Mouse (Mus musculus): ENCODE results near the gene Ahcyl1.

DNA sequence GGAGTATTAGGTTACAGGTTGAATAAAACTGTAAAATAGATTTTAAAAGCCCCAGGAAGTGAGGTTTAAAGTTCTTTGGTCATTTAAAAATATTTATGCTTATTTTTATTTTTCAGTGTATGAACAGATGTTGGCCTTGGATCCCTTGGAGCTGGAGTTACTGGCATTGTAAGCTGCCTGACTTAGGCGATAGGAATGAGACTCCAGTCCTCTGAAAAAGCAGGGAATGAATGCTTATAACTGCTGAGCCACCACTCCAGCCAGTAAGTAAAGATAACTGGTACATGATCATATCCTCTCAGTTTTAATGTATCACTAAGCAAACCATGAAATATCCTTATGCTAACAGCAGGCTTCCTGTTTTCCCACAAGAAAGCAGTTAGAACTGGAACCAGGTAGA is 8.1 kb downstream of the Ahcyl1 start:
- TF ChIP-seq POLR2A (IDR thresholded peaks at IDR 0.05; ENCODE audit: low read depth, low read length) (no peak), NELFE (IDR thresholded peaks at IDR 0.05; ENCODE audit: low read depth, low read length) (no peak), ZKSCAN1 (IDR thresholded peaks at IDR 0.05; ENCODE audit: borderline replicate concordance, low read depth, low read length) (no peak), CHD2 (IDR thresholded peaks at IDR 0.05; ENCODE audit: low read length) (no peak), MEF2A (IDR thresholded peaks at IDR 0.05; ENCODE audit: borderline replicate concordance, low read depth, low read length) (no peak), CTCF (conservative IDR thresholded peaks at IDR 0.05 in 1 of 2, IDR thresholded peaks at IDR 0.05 in 1 of 2; ENCODE audit: low read depth in 2 of 2, low read length in 2 of 2) (no peak), TCF12 (IDR thresholded peaks at IDR 0.05; ENCODE audit: low read depth, low read length) (no peak), UBTF (IDR thresholded peaks at IDR 0.05; ENCODE audit: low read depth, low read length) (no peak), EP300 (IDR thresholded peaks at IDR 0.05; ENCODE audit: low read length) (no peak), ZNF384 (IDR thresholded peaks at IDR 0.05; ENCODE audit: low read depth, low read length) (no peak), MXI1 (IDR thresholded peaks at IDR 0.05; ENCODE audit: low read depth, low read length) (no peak)
